Mouse (Mus musculus) ES-Bruce4 (cell line): ENCODE results near the gene Diexf.

ENCODE experiments used
- CTCF ChIP-seq: IDR thresholded peaks from one replicate; pipeline ENCODE4 v1.8.1; 2011; ENCODE audit warnings: low read depth, low read length
- POLR2A ChIP-seq: IDR thresholded peaks from one replicate; pipeline ENCODE4 v1.8.1; 2011; ENCODE audit warnings: low read length; ENCODE audit not compliant: insufficient read depth

- TF ChIP-seq POLR2A, result no peak
- no peak for TF ChIP-seq CTCF
These were observed 14.4 kb upstream of the Diexf start for GRCm38 (mm10) chr1:193144516-193144915.
